Mouse (Mus musculus): Measurements from ENCODE around the gene Gas7.

GRCm38 (mm10) chr11:67526621-67527545 is 71.6 kb downstream of the Gas7 start:
- no peak for TF ChIP-seq CTCF (IDR thresholded peaks at IDR 0.05; ENCODE audit: extremely low read depth, insufficient read length, insufficient replicate concordance, low read depth, low read length)
- no peak for TF ChIP-seq POLR2A (IDR thresholded peaks at IDR 0.05; ENCODE audit: low read depth, low read length)
